Mouse (Mus musculus) heart, adult 2 months (tissue): ENCODE results near the gene 1520401A03Rik.

Source experiments
- CTCF ChIP-seq: fragments of 200-600 bp; IDR thresholded peaks from 2 replicates; pipeline ENCODE4 v1.8.1; 2022; ENCODE audit warnings: antibody characterized with exemption, mild to moderate bottlenecking, moderate library complexity
- POLR2A ChIP-seq: fragments of 200-500 bp; IDR thresholded peaks from 2 replicates; pipeline ENCODE4 v1.6.1; 2011; ENCODE audit warnings: mild to moderate bottlenecking, low read depth, low read length, control low read depth; ENCODE audit not compliant: insufficient read depth

GRCm38 (mm10) chr17:23664556-23665021, 58.0 kb downstream of the 1520401A03Rik start:
- TF ChIP-seq CTCF = peak; percentile 88
- TF ChIP-seq POLR2A = no peak
